Mouse (Mus musculus) retina, adult 2 months (tissue): Measurements from ENCODE around the gene Olfr1254.

Experiments
- DNase-seq: peaks from one replicate; pipeline ENCODE4 v3.0.0-alpha.2; 2012; ENCODE audit warnings: low read depth, low spot score

Gene Olfr1254

DNA sequence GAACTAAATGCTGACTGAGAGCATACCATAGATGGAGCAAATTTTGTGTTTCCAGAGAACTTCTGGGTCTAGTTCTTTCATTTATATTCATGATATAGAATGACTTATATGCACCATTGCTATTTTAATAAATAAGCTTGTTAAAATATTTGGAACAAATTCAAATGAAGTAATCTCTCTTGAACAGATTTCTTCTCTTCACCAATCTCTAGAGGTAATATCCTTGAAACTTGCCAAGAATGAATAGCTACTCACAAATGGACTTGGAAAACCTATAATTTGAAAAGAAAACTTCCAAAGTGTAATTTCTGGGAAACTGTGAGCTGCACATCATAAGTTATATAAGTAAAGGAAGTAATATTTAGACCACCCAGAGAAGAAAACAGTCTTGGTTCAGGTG is at the start of gene Olfr1254:
Olfr1254 (minus strand) TSS at position 101 of the 400 bp plus-strand sequence.
- DNase-seq: no peak

DNA sequence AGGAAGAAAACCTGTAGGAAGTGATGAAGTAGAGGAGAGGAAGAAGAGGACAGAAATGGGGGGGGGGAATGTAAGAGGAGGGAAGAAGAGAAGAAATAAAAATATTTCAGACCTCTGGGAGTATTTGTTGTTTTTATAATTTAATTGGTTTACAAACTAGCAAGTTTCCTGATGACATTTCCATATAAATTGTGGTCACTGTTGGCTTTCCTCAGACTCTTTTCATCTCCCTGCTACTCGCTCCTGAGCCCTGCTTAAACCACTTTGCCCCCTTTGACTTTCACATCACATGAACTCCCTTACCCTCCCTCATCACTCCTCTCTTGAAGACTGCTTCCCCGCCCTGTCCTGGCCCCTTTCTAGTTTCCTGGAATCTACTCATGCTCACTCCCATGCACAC is 48.0 kb upstream of the Olfr1254 start, which contains the start of gene Olfr1256:
Olfr1256 (minus strand) TSS at position 101 of the 400 bp plus-strand sequence.
- no peak for DNase-seq

DNA sequence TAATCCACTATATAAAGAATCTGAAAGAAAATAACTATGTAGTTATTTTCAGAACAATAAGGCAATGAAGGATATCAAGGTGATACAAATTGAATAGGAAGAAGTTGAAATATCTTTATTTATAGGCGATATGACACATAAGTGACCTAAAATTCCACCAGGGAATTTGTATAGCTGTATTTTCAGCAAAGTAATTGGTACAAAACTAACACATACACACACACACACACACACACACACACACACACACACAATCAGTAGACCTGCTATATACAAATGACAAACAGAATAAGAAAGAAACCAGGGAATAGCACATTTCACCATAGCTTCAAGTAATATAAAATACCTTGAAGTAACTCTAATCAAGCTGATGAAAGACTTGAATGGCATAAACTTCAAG is 26.8 kb upstream of the Olfr1254 start:
- no peak for DNase-seq

DNA sequence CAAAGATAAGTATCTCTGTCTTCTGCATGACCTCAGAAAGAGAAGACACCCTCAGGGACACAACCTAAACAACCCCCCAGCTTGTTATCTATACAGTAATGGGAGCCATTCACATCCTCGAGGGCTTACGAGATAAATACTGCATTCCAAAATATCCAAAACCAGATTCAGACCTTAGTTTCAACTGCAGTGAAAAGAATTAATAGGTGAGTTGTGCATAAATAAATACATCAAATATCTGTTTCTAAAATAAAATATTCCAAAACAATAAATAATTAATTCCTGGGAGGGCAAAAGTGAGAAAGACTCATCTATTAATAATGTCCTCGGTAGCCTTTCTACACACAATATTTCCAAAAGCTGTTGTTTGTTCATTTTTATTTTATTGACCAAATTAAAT is 18.3 kb upstream of the Olfr1254 start, which contains the start of gene Olfr1255:
Olfr1255 (plus strand) TSS at position 301 of the 400 bp plus-strand sequence.
- no peak for DNase-seq

- DNase-seq: no peak
Observed at GRCm38 (mm10) chr2:89810751-89811150, 17.3 kb upstream of the Olfr1254 start.

DNA sequence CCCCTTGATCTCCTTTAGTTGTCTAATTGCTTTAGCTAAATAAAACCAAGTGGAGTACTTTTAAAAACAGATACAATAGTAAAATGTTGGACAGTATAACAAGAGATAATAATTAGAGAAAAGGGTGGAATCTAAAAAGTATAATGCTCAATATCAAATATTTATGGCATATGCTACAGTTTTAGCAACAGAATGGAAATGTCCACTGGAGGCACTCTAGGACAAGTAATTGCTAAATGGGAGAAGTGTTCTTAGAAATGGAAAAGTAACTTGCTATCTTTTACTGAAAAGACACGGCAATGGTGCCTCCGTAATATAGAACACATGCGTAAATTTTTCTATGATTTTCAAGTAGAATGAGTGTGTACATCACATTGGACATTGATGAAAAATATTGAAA is 6.2 kb upstream of the Olfr1254 start:
- no peak for DNase-seq

DNA sequence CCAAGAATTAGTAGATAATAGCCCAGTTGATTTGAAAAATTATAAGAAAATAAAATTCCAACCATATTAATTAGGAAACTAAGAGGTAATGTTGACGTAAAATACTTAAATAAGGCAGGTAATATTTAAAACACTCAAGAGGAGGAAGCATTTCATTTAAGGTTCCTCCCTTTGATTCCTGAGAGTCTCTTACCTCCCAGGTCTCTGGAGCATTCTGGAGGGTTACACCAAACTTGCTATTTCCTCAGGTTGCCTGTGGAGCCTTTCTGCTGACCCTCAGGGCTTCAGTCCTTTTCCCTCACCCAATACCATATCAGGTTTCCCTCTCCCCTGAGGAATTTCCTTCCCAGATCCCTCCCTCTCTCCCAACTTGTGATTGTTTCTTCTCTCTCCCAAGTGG is 36.4 kb downstream of the Olfr1254 start, which contains the start of gene Olfr1253:
Olfr1253 (minus strand) TSS at position 101 of the 400 bp plus-strand sequence.
- DNase-seq: no peak
